Mouse (Mus musculus) cerebellum, adult 2 months (tissue): Measurements from ENCODE around the gene Grifin. TPM values are rescaled to one million over a fixed set of nuclear protein-coding genes. Genes with fewer than 3 reads are reported as not detected.

Experiments used
- DNase-seq, 2 experiments: peaks; one replicate each; pipeline ENCODE4 v3.0.0; 2021
- H3K27ac ChIP-seq: fragments of 200-500 bp; 2 replicates; pipeline ENCODE4 v1.5.1; 2012; ENCODE audit warnings: low read length, control low read depth, inconsistent platforms; ENCODE audit not compliant: insufficient read depth
- H3K27me3 ChIP-seq: fragments of 200-500 bp; 2 replicates; pipeline ENCODE4 v1.6.1; 2012; ENCODE audit warnings: inconsistent platforms, mild to moderate bottlenecking, low read length, moderate library complexity; ENCODE audit not compliant: control insufficient read depth, insufficient read depth
- H3K4me1 ChIP-seq: fragments of 200-500 bp; 2 replicates; pipeline ENCODE4 v1.6.1; 2011; ENCODE audit warnings: low read length; ENCODE audit not compliant: control insufficient read depth, insufficient read depth
- H3K4me3 ChIP-seq: fragments of 200-500 bp; replicated peaks from 2 replicates; pipeline ENCODE3; 2011; ENCODE audit warnings: mild to moderate bottlenecking, low read depth, low read length, control low read depth; ENCODE audit not compliant: insufficient read depth
- CTCF ChIP-seq: fragments of 200-500 bp; IDR thresholded peaks from 2 replicates; pipeline ENCODE4 v1.5.1; 2011; ENCODE audit warnings: low read depth, mild to moderate bottlenecking, control low read depth, low read length, moderate library complexity, borderline replicate concordance; ENCODE audit not compliant: insufficient read depth
- POLR2A ChIP-seq: fragments of 200-500 bp; IDR thresholded peaks from 2 replicates; pipeline ENCODE4 v1.6.1; 2011; ENCODE audit warnings: low read length, control low read depth, borderline replicate concordance; ENCODE audit not compliant: insufficient read depth
- WGBS: fragments of 180-500 bp; shearing (Covaris S2); methylation state at CpG from one replicate; pipeline ENCODE4 v1.1.7; 2018; 5-methylcytosine and 5-hydroxymethylcytosine counted together
- polyA plus RNA-seq: library from polyadenylated mRNA; depleted of rRNA; stranded (reverse); fragments of >200 nt; gene quantifications from 2 replicates; pipeline ENCODE4 v1.2.3, GENCODE M21; 2012; rRNA removed

The Grifin gene
- polyA plus RNA-seq: 0.82 and 1.4 TPM in 2 replicates

- TF ChIP-seq POLR2A (no peak), CTCF (no peak)
- WGBS: 91% methylated on average over 4 of the region's 4 CpGs
- no peaks in the 10 kb centered on the region for H3K4me1 ChIP-seq
- H3K27ac ChIP-seq: no peak within 1 kb of the TSS
- no peak within 1 kb of the TSS for H3K4me3 ChIP-seq
- DNase-seq: no peak
- no peaks in the 10 kb centered on the region for H3K27me3 ChIP-seq
Observed at GRCm38 (mm10) chr5:140564896-140565295, at the start of gene Grifin. Gene Grifin (minus strand): TSS chr5:140565071.

- Histone ChIP-seq H3K4me1 (no peaks in the 10 kb centered on the region), H3K4me3 (no peak overlapping the region), H3K27me3 (no peaks in the 10 kb centered on the region), H3K27ac (no peak overlapping the region)
- no peak for TF ChIP-seq POLR2A
- TF ChIP-seq CTCF: no peak
- DNase-seq: no peak
- WGBS: 91% methylated on average over 10 of the region's 10 CpGs
Observed at GRCm38 (mm10) chr5:140614141-140614540, 49.3 kb upstream of the Grifin start.

- Histone ChIP-seq H3K27ac (no peak overlapping the region), H3K4me3 (no peak overlapping the region), H3K4me1 (no peaks in the 10 kb centered on the region; the same call in 1 of the 2 replicates), H3K27me3 (no peaks in the 10 kb centered on the region; the same call in 1 of the 2 replicates)
- TF ChIP-seq CTCF (no peak), POLR2A (no peak)
- WGBS: 40% methylated on average over 18 of the region's 18 CpGs
- no peak for DNase-seq
Observed at GRCm38 (mm10) chr5:140612191-140612590, 47.3 kb upstream of the Grifin start.

DNA sequence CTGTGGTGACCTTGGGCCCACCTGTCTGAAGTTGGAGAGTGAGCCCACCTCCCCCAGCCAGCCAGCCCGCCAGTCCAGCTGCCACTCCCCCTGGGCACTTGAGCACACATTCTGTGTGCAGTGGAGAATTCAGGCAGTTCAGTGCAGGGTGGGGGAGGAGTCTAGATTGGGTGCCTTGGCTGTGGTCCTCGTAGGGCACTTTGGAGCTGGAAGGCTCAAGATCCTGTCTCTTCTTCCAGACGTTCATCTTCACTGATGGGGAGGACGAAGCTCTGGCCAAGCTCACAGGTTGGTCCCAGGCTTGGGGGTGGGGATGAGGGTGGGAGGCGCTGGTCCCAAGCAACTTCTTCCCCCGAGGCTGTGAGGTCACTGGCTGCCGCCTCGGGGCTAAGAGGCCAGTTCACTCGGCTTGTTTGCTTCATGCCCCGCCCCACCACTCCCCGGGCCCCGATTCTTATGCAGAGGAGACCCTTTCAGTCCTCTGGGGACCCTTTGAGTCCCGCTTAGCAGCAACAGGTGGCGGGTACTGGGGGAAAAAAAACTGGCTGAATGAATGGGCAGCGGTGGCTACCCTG lies 46.8 kb upstream of the Grifin start:
- Histone ChIP-seq H3K4me1 (no peaks in the 10 kb centered on the region; the same call in 1 of the 2 replicates), H3K4me3 (no peak overlapping the region), H3K27me3 (no peaks in the 10 kb centered on the region; the same call in 1 of the 2 replicates), H3K27ac (no peak overlapping the region)
- TF ChIP-seq CTCF (no peak), POLR2A (no peak)
- 12% methylated on average over 15 of the region's 15 CpGs for WGBS
- no peak for DNase-seq

DNA sequence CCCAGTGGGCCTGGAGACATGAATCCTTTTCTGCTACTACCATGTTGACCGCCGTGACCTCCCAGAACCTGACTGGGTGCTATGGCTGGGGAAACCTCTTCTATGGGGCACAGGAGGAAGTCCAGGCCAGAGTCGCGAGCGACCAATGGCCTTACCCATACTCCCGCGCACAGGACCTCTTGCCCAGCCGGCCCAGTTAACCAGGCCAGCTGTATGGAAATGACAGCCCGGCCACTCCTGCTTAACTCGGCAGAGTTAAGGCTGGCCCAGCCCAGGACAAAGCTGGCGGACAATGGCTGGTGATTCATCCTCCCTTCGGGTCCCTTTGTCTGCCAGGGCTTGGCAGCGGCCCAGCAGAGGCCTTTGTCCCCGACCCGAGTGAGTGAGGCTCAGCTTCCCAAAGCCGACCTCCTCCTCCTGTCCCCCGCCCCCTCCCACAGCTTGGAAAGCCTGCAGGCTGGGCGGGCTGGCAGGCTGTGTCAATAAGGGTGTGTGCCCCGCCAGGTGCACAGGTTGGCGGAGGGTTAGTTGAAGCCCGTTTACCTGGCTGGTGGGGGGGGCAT lies 46.2 kb upstream of the Grifin start:
- no peak overlapping the region for H3K27ac ChIP-seq
- peak; percentile 51 to 64 for DNase-seq
- no peaks in the 10 kb centered on the region; the same call in 1 of the 2 replicates for H3K27me3 ChIP-seq
- TF ChIP-seq POLR2A (no peak), CTCF (no peak)
- WGBS: 3% methylated on average over 21 of the region's 21 CpGs
- H3K4me3 ChIP-seq: peak overlapping the region; percentile 8
- H3K4me1 ChIP-seq: no peaks in the 10 kb centered on the region; the same call in 1 of the 2 replicates

DNA sequence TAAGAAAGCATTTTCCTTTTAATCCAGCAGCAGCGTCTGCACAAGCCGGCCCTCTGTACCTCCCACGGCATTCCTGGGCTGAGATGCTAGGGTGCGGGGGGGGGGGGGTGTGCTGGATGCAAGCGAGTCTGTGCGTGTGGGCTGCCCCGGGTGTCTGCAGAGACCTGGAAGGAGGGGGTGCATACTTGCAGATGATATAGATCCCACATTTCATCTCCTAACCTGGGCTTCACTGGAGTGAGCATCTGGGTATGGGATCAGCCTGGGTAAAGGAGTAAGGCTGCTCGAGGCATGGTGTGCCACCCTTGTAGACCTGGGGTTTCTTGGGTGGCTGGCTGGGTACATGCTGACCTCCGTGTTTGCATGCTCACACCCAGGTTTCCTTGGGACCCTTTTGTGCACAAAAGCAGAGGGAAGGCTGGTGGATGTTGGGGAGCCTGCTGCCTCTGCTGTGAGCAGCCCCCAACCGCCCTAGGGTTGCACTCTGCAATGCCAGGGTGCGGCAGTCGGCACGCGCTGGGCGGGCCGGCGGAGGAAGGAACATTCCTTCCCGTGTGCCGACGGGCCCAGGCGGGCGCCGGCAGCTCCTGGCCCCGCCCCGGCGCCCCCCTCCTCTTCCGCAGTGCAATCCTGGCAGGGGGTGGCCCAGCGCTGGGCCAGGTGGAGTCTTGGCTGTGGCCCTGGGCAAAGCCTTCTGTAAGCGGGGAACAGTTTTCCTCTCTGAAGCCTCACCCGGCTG lies 45.6 kb upstream of the Grifin start:
- H3K27ac ChIP-seq: peak overlapping the region; percentile 7; the same call in 1 of the 2 replicates
- H3K4me3 ChIP-seq: peak overlapping the region; percentile 14
- 7% methylated on average over 30 of the region's 30 CpGs for WGBS
- no peak for DNase-seq
- no peaks in the 10 kb centered on the region; the same call in 1 of the 2 replicates for H3K4me1 ChIP-seq
- no peaks in the 10 kb centered on the region; the same call in 1 of the 2 replicates for H3K27me3 ChIP-seq
- TF ChIP-seq POLR2A (no peak), CTCF (no peak)

- DNase-seq: no peak
- 13% methylated on average over 13 of the region's 13 CpGs for WGBS
- Histone ChIP-seq H3K27me3 (no peaks in the 10 kb centered on the region; the same call in 1 of the 2 replicates), H3K27ac (no peak overlapping the region), H3K4me1 (no peaks in the 10 kb centered on the region; the same call in 1 of the 2 replicates), H3K4me3 (peak overlapping the region; percentile 28)
- TF ChIP-seq POLR2A (no peak), CTCF (no peak)
Observed at GRCm38 (mm10) chr5:140609511-140610272, 44.8 kb upstream of the Grifin start.
